Mouse (Mus musculus) central nervous system, embryonic 14 days (tissue): Measurements from ENCODE around the gene Vegfb. TPM values are rescaled to one million over a fixed set of nuclear protein-coding genes. Genes with fewer than 3 reads are reported as not detected.

Source experiments
- polyA plus RNA-seq: library from polyadenylated mRNA; depleted of rRNA; stranded (reverse); fragments of >200 nt; gene quantifications from 2 replicates; pipeline ENCODE4 v1.2.3, GENCODE M21; 2012; rRNA removed

Vegfb gene
- polyA plus RNA-seq = 30.0 and 38.5 TPM in 2 replicates

DNA sequence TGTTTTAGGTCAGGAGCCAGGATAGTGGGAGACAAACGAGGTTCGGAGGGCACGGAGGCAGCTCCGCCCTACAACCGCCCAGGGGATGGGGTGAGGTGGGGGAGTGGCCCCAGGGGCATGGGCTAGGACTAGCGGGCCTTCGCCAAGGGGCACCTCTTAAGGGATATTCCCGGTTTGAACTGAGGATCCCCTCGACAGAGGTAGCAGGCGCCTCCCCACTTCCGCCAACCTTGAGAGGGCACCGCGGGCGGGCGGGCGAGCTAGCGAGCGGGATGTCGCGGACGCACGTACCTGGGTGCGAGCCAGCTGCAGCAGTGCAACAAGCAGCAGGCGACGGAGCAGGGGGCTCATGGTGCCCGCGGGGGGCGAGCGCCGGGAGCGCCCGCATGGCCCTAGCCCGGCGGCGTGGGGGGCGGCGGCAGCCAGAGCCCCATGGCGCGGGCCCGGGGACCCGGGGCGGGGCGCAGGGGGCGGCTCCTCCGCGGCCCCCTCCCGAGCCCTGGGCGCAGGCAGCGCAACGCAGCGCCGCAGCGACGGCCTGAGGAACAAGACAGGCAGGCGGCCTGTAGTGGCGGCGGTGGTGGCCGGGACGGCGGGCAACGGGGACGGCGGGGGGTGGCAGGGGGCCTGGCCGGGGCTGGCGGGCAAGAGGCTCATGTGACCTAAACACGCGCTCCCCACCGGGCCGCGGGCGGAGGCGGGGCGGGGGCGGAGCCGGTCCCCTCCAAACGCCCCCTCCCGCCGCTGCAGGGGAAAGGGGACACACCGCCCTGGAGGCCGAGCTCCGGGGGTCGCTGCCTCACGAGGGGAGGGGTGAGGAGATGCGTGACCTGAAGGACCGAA is at the start of gene Vegfb:
Gene Vegfb (minus strand): TSS at position 591 of the 843 bp plus-strand sequence.

DNA sequence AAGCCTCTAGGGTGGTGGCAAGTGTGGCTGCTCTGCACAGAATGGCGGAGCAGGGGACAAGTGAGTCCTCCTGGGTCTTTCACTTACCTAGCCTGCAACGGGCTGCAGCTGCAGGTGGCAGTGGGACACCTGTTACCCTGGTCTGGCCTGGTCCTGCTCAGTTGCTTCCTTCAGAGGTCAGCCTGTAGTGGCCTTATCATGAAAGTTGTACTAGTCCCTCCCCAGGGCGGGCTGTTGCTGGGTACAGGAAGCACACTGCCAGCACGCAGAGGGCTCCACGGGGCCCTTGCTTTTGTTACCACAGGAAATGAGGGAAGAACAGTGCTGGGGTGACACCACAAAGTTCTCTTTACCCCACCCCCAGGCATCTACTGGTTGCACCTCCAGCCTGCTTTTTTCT is 31.7 kb upstream of the Vegfb start, which contains the start of gene Fermt3:
Gene Fermt3 (minus strand): TSS at position 279 of the 400 bp plus-strand sequence.

DNA sequence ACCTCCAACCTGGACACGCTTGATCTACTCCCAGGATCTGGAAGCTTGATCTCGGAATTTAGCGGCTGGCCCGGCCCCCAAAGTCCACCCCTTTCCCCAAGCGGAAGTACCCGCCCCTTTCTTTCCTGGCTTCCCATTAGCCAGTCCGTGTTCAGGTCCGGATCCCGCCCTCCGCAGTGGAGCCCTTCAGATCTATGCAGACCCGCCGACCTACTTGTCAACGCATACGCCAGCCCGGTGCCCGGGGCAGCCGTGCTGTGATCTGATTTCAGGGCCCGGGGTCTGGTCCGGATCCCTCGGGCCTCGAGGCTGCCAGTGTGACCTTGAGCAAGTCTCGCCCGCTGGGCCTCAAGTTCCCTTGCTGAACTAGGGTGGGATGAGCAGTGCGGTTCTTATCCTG is 8.6 kb upstream of the Vegfb start, which contains the start of the genes Nudt22 and Trpt1:
Gene Nudt22 (minus strand): TSS at position 112 of the 400 bp plus-strand sequence.
Gene Trpt1 (plus strand): TSS at position 126 of the 400 bp plus-strand sequence.

DNA sequence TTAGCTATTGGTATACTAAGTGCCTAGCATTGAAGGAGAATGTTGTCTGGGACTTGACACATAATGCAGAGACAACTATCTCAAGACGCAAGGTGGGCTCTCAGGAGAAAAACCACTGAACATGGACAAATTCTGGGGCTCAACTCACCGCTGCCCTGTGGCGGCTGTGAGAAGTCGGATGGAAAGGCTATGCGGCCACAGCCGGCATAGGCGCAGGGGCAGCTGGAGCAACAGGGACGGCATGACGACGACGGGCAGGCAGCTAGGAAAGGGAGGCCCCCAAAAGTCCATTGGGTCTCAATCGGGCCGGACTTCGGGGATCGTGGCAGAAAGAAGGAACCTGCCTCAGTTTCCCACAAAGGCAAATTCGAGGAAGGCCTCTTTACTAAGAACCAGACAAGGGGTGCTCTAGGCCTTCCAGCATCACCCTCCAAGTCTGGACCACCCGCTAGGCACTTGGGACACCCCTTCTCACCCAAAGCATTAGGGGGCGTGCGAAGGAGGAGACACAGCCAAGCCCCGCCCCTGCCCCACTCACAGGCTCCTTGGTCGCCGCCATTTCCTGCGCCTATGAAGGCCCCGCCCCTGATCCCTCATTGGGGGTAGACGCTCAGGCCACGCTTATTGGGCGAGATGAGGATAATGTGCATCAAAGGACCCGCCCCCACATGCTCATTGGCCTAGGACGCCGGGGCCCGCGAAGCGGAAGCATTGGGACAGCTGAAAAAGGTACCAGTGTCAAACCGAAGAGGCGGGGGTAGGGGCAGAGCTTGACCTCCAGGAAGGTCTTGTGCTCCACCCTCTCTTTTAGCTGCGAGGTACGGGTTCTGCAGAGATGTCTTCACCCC is 4.8 kb upstream of the Vegfb start, which contains the start of gene Dnajc4:
Gene Dnajc4 (minus strand): TSS at position 562 of the 848 bp plus-strand sequence.

DNA sequence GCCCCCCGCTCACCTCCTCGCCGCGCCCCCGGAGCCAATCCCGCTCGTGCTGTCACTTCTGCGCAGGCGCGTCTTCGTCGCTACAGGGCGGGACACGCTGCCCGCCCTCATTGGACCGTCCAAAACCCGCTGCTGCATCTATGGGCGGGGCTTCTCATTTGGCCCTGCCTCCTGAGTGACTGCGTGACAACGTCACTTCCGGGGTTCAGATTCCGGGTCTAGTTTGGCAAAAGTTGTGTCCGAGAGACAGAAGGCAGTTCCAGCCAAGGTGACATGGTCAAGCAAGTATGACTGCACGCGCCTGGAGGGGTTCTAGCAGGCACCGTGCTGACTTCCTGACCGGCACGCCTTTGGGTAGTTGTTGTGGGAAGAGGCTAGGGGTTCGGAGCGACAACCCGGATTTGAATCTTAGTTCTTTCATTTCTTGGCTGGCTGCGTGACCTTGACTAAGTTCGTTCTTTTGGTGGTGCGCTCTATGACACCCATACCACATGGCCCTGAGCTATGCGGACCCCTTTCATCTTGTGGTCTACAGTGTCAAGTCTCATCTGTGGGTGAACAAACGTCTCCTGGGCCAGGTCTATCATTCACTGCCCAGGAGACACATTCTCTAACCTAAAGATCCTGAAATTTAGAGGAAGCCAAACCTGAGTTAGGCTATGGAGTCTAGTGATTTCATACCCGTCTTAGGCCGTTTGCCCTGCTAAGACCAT is 6.9 kb downstream of the Vegfb start, which contains the start of gene Fkbp2:
Gene Fkbp2 (minus strand): TSS at position 121 of the 713 bp plus-strand sequence.

DNA sequence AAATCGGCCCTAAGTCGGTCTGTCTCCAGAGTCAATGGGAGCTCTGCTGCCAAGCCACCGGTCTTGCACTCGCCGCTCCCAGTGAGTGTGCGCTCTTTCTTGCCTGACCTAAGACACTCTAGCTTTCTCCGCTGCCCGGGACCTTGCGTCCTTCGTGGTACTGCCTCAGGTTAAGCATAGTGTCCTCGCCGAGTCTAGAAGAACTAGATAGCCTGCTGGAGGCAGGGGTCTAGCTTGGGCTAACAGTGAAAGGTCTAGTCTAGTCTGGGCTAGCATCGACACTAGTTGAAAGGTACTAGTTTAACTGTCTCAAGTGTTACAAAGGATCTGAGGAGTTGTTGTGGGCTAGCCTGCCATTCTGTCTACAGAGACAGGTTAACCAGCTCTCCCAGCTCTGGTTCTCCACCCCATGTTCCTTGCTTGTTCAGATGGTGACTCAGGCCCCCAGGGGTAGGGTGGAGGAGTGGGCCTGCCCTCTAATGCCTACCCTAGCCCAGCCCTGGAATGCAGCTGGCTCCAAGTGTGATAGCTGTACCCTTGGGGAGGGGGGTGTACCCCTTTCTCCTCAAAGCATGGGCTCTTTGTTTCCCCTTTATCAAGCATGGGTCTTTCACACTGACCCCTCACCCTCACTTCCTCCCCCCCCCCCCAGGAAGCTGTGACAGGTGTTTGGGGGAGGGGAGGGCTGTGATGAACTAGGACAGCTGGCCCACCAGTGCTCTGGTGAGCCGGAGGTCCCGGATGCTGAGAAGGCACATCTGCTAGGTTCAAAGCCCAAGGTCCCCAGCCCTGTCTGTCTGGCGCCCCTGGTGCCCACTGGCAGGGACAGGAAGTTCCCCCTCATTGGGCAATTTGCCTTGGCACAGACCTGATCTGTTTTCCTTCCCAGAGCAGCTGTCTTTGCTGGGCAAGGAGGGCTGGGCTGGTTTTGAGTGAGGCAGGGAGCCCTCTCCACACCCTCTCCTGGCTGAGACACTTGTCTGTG is 11.6 kb downstream of the Vegfb start, which contains the start of gene Plcb3:
Gene Plcb3 (minus strand): TSS at position 934 of the 985 bp plus-strand sequence.

DNA sequence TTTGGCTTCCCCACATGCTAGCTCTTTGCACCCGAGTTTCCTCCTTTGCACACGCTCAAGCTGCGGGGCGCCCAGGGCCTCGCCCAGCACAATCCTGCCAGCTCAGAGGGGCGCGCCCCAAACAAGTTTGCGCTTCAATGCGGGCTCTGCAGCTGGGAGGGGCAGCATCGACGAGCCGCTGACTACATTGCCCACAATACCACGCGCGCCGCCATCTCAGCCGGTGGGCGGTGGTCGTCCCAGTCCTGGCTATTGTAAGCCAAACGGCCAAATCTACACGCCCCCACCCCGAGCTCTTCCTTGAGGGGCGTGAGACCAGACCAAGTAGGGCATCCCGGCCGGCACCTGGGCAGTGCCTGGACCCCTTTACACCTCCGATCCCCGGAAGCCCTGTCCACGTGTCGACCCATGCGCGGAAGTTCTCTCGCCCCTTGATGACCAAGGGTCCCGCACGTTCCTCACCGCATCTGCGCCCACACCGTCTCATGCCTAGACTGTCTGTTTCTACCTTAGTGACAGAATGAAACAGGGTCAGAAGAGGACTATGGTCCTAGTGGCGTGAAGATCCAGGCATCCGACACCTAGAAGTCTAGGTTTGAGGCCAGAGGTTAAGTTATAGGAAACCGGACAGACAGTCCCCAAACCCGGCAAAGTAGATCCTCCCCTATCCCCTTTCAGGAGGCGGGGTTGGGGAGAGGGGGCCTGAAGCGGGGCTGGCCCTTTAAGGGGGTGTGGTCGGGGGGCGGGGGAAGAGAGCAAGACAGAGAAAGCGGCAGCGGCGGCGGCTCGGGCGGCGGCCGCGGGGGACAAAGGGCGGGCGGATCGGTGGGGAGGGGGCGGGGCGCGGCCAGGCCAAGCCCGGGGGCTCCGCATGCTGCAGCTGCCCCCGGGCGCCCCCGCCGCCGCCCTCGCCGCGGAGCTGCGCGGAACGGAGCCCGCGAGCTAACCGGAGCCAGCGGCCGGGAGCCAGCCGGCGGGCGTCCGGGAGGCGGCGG is 12.9 kb downstream of the Vegfb start, which contains the start of gene Ppp1r14b:
Gene Ppp1r14b (plus strand): TSS at position 758 of the 995 bp plus-strand sequence.

DNA sequence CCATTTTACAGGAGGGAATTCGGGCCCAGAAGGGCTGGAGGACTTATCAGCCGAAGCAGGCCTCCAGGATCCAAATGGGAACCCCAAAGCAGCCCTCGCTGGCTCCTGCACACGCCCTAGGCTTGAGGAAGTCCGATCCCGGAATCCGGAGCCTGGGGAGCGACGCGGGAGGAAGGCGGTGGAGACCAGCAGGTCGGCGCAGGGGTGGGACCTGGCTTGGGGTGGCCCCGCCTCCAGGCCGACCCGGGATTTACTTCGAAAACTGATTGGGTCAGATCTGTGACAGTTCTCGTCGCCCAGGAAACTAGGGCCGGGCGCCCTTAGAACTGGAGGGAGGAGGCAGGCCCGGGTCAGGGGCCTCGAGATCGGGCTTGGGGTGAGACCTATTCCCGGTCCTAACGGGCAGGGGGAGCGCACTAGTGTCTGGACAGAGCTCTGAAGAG is 45.2 kb downstream of the Vegfb start, which contains the start of gene Gpr137:
Gene Gpr137 (minus strand): TSS at position 232 of the 443 bp plus-strand sequence.

DNA sequence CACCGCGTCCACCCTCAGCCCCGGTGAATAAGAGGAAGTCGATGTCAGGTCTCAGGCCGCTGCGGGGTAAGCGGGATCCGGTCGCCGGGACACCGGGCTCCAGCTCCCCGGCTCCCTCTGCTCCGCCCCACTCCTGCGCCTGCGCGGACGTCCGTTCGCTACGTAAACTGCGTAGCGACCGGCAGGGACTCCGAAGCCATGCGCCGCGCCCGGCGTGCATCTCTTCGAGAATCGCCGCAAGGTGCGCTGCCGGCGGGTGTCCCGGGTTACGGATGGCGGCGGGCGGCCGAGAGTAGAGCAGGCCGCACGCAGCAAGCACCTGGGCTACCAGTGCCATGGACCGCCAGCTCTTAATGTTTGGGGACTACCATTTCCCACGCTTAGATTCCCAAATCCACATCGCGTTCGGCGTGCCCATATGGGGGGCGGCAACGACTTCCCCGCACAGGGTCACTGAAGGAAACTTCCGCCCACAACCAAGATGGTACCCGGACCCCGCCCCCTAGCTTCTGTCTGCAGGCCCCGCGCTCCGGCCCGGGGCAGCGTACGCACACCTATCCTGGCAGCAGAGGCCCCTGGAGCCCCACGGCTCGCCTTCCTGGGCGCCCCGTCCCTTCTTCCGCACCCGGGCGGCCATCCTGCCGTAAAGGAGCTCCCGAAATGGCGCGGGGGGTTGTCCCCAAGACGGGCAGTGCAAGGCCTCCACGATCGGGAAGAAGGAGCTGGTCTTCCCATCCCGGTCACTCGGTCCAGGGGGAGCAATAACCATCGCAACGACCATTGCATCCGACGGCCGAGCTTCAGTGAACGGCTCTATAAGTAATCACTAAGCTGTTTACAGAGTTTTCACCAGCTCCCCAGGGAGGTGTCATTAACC is 45.8 kb downstream of the Vegfb start, which contains the start of gene Bad:
Gene Bad (plus strand): TSS at position 490 of the 877 bp plus-strand sequence.

DNA sequence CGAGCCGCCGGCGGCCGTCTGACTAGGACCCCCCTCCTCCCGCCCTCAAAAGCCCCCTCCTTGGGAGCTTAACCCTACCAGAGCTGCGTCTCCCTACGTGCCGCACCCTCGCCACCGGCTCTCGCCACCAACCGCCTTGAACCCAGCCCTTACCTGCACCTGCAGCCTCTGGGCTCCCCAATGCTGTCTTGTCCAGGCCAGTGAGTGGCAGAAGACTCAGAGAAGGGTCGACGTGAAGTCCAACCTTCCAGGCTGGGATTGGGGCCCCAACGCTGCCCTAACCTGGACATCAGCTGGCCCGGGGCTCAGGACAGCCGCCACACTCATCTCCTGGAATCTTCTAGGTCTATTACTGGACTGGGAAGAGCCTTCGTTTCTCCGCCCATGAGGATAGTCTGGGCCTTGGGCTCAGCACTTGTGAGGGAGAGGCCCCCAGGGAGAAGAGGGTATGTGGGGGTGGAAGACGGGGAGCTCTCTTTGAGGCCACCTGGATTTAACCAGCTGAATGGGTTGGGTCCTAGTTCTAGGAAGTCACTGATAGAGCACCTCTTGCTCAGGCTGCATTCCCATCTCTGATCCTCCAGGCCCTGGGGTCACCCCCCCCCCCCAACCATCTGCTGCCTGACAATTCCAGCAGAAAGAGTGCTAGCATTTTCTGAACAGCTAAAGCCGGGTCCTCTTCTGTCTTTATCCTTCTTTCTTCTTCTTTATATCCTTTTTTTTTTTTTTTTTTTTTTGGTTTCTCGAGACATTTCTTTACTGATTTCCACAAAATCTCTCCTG is 53.1 kb downstream of the Vegfb start, which contains the start of gene Kcnk4:
Gene Kcnk4 (minus strand): TSS at position 321 of the 783 bp plus-strand sequence.

Other genes starting within 250 kb of the Vegfb start
- 5.8 and 10.8 TPM in 2 replicates for gene Rps6ka4, start 147.0 kb downstream of the Vegfb start, polyA plus RNA-seq
- 1.2 and 1.5 TPM in 2 replicates for gene Ccdc88b, start 129.4 kb downstream of the Vegfb start, polyA plus RNA-seq
- gene Trmt112, start 78.0 kb downstream of the Vegfb start, polyA plus RNA-seq = 154 and 159 TPM in 2 replicates
- gene Prdx5, start 77.5 kb downstream of the Vegfb start, polyA plus RNA-seq = 175 and 190 TPM in 2 replicates
- gene Esrra, start 65.8 kb downstream of the Vegfb start, polyA plus RNA-seq = 32.1 and 36.0 TPM in 2 replicates
- gene Catsperz, start 62.3 kb downstream of the Vegfb start, polyA plus RNA-seq = 1.3 and 2.5 TPM in 2 replicates
- 1.2 and 1.7 TPM in 2 replicates for gene Kcnk4, start 53.1 kb downstream of the Vegfb start, polyA plus RNA-seq
- gene Bad, start 45.8 kb downstream of the Vegfb start, polyA plus RNA-seq = 66.9 and 72.7 TPM in 2 replicates
- gene Gpr137, start 45.2 kb downstream of the Vegfb start, polyA plus RNA-seq = 68.1 and 72.4 TPM in 2 replicates
- gene Ppp1r14b, start 12.7 kb downstream of the Vegfb start, polyA plus RNA-seq = 339 and 374 TPM in 2 replicates
- gene Plcb3, start 11.2 kb downstream of the Vegfb start, polyA plus RNA-seq = 26.2 and 38.2 TPM in 2 replicates
- gene Fkbp2, start 7.2 kb downstream of the Vegfb start, polyA plus RNA-seq = 61.1 and 75.9 TPM in 2 replicates
- 30.4 and 31.6 TPM in 2 replicates for gene Dnajc4, start 4.9 kb upstream of the Vegfb start, polyA plus RNA-seq
- gene Nudt22, start 8.5 kb upstream of the Vegfb start, polyA plus RNA-seq = 16.0 and 16.1 TPM in 2 replicates
- 16.4 and 18.5 TPM in 2 replicates for gene Trpt1, start 8.5 kb upstream of the Vegfb start, polyA plus RNA-seq
- gene Fermt3, start 31.8 kb upstream of the Vegfb start, polyA plus RNA-seq = 5.4 and 5.5 TPM in 2 replicates
- 177 and 196 TPM in 2 replicates for gene Stip1, start 52.3 kb upstream of the Vegfb start, polyA plus RNA-seq
- 5.6 and 9.3 TPM in 2 replicates for gene Macrod1, start 69.2 kb upstream of the Vegfb start, polyA plus RNA-seq
- gene Flrt1, start 118.1 kb upstream of the Vegfb start, polyA plus RNA-seq = 3.0 and 3.3 TPM in 2 replicates
- gene Otub1, start 218.7 kb upstream of the Vegfb start, polyA plus RNA-seq = 162 and 172 TPM in 2 replicates
- 562 and 588 TPM in 2 replicates for gene Cox8a, start 230.0 kb upstream of the Vegfb start, polyA plus RNA-seq